Mouse (Mus musculus) forebrain, embryonic 10.5 days (tissue): ENCODE measurements around the gene Psg19. TPM values are rescaled to one million over a fixed set of nuclear protein-coding genes. Genes with fewer than 3 reads are reported as not detected.
A peak's percentile ranks its signal among the peaks of the same experiment; 100 is the strongest.

ENCODE experiments used
- DNase-seq: peaks from one replicate; pipeline ENCODE4 v3.0.0-alpha.2; 2017; ENCODE audit warnings: low spot score; ENCODE audit errors: extremely low spot score
- H3K27ac ChIP-seq: fragments of 300-500 bp; sonication (generic); 2 replicates; pipeline ENCODE4 v1.5.1; 2016; ENCODE audit warnings: mild to moderate bottlenecking
- H3K27me3 ChIP-seq: fragments of 300-500 bp; sonication (generic); 2 replicates; pipeline ENCODE4 v1.6.1; 2016; ENCODE audit warnings: mild to moderate bottlenecking; ENCODE audit not compliant: poor library complexity, severe bottlenecking
- H3K36me3 ChIP-seq: fragments of 300-500 bp; sonication (generic); replicated peaks from 2 replicates; pipeline ENCODE4 v1.6.1; 2016; ENCODE audit warnings: mild to moderate bottlenecking, moderate library complexity
- H3K4me1 ChIP-seq: fragments of 300-500 bp; sonication (generic); 2 replicates; pipeline ENCODE4 v1.6.1; 2016
- H3K4me3 ChIP-seq: fragments of 300-500 bp; sonication (generic); 2 replicates; pipeline ENCODE4 v1.5.1; 2016; ENCODE audit warnings: mild to moderate bottlenecking, moderate library complexity
- H3K9me3 ChIP-seq: fragments of 300-500 bp; sonication (generic); 2 replicates; pipeline ENCODE4 v1.6.1; 2016; ENCODE audit warnings: mild to moderate bottlenecking, moderate library complexity
- WGBS: fragments of 180-500 bp; shearing (Covaris S2); methylation state at CpG from one replicate; pipeline ENCODE4 v1.1.7; 2016; 5-methylcytosine and 5-hydroxymethylcytosine counted together
- polyA plus RNA-seq: library from polyadenylated mRNA; unstranded; fragments of >200 nt; fragmentation: Nextera tagmentation; extraction: Ambion mirVana; gene quantifications from 2 replicates; pipeline ENCODE4 v1.2.1, GENCODE M21; 2016

The Psg19 gene
- polyA plus RNA-seq, result not detected in 2 replicates

GRCm38 (mm10) chr7:18798420-18798819 is at the start of gene Psg19:
Gene Psg19 (minus strand): TSS chr7:18798520.
- Histone ChIP-seq H3K9me3 (no peaks in the 10 kb centered on the region), H3K4me3 (no peak within 1 kb of the TSS), H3K36me3 (no peaks in the 10 kb centered on the region), H3K27ac (no peak within 1 kb of the TSS), H3K4me1 (no peaks in the 10 kb centered on the region), H3K27me3 (no peaks in the 10 kb centered on the region)
- 74% methylated on average over 1 of the region's 1 CpGs for WGBS
- no peak for DNase-seq

- Histone ChIP-seq H3K36me3 (no peaks in the 10 kb centered on the region), H3K4me1 (peaks cover 15% of the 10 kb centered on the region), H3K4me3 (no peak overlapping the region), H3K9me3 (no peaks in the 10 kb centered on the region), H3K27ac (no peak overlapping the region), H3K27me3 (no peaks in the 10 kb centered on the region)
- no peak for DNase-seq
- 51% methylated on average over 5 of the region's 5 CpGs for WGBS
Observed at GRCm38 (mm10) chr7:18844811-18845210, 46.5 kb upstream of the Psg19 start.

- no peak for DNase-seq
- Histone ChIP-seq H3K9me3 (no peaks in the 10 kb centered on the region), H3K4me3 (peak overlapping the region; percentile 49; the same call in 1 of the 2 replicates), H3K27ac (peak overlapping the region; percentile 72), H3K36me3 (no peaks in the 10 kb centered on the region), H3K27me3 (no peaks in the 10 kb centered on the region), H3K4me1 (peaks cover 15% of the 10 kb centered on the region)
- 77% methylated on average over 1 of the region's 1 CpGs for WGBS
Observed at GRCm38 (mm10) chr7:18841174-18841567, 42.9 kb upstream of the Psg19 start.

- peak; percentile 50 for DNase-seq
- Histone ChIP-seq H3K9me3 (no peaks in the 10 kb centered on the region), H3K4me1 (peaks cover 15% of the 10 kb centered on the region), H3K4me3 (peak overlapping the region; percentile 49), H3K27ac (peak overlapping the region; percentile 80), H3K27me3 (no peaks in the 10 kb centered on the region), H3K36me3 (no peaks in the 10 kb centered on the region)
- WGBS, result 4% methylated on average over 14 of the region's 17 CpGs
Observed at GRCm38 (mm10) chr7:18840386-18841173, 42.3 kb upstream of the Psg19 start.

- Histone ChIP-seq H3K4me3 (peak within 1 kb of the TSS; percentile 49), H3K27ac (peak within 1 kb of the TSS; percentile 80), H3K4me1 (peaks cover 15% of the 10 kb centered on the region), H3K27me3 (no peaks in the 10 kb centered on the region), H3K9me3 (no peaks in the 10 kb centered on the region), H3K36me3 (no peaks in the 10 kb centered on the region)
- WGBS, result 28% methylated on average over 3 of the region's 3 CpGs
- no peak for DNase-seq
Observed at GRCm38 (mm10) chr7:18839865-18840264, 41.5 kb upstream of the Psg19 start, which contains the start of gene Mill2. Gene Mill2 (plus strand): TSS chr7:18839966.

- no peaks in the 10 kb centered on the region for H3K27me3 ChIP-seq
- no peaks in the 10 kb centered on the region for H3K36me3 ChIP-seq
- H3K4me1 ChIP-seq, result peaks cover 6% of the 10 kb centered on the region
- no peak for DNase-seq
- 53% methylated on average over 13 of the region's 13 CpGs for WGBS
- H3K27ac ChIP-seq, result no peak overlapping the region
- H3K9me3 ChIP-seq, result no peaks in the 10 kb centered on the region; the same call in 1 of the 2 replicates
- no peak overlapping the region for H3K4me3 ChIP-seq
Observed at GRCm38 (mm10) chr7:18832298-18832697, 34.0 kb upstream of the Psg19 start.

GRCm38 (mm10) chr7:18829545-18829944 is 31.2 kb upstream of the Psg19 start:
- Histone ChIP-seq H3K36me3 (no peaks in the 10 kb centered on the region), H3K27me3 (no peaks in the 10 kb centered on the region), H3K4me3 (no peak overlapping the region), H3K27ac (no peak overlapping the region), H3K9me3 (no peaks in the 10 kb centered on the region; the same call in 1 of the 2 replicates), H3K4me1 (peaks cover 6% of the 10 kb centered on the region)
- 91% methylated on average over 7 of the region's 7 CpGs for WGBS
- no peak for DNase-seq

GRCm38 (mm10) chr7:18828592-18828991 is 30.3 kb upstream of the Psg19 start:
- H3K9me3 ChIP-seq, result no peaks in the 10 kb centered on the region; the same call in 1 of the 2 replicates
- H3K4me1 ChIP-seq, result peaks cover 6% of the 10 kb centered on the region
- WGBS, result 64% methylated on average over 9 of the region's 9 CpGs
- no peak overlapping the region for H3K4me3 ChIP-seq
- H3K27me3 ChIP-seq, result no peaks in the 10 kb centered on the region
- no peak for DNase-seq
- H3K36me3 ChIP-seq, result no peaks in the 10 kb centered on the region
- no peak overlapping the region for H3K27ac ChIP-seq

GRCm38 (mm10) chr7:18827792-18828546 is 29.6 kb upstream of the Psg19 start:
- Histone ChIP-seq H3K27ac (no peak overlapping the region), H3K36me3 (no peaks in the 10 kb centered on the region), H3K4me1 (peaks cover 6% of the 10 kb centered on the region), H3K4me3 (no peak overlapping the region), H3K27me3 (no peaks in the 10 kb centered on the region), H3K9me3 (no peaks in the 10 kb centered on the region; the same call in 1 of the 2 replicates)
- no peak for DNase-seq
- WGBS, result 64% methylated on average over 26 of the region's 26 CpGs

GRCm38 (mm10) chr7:18821507-18821906 is 23.2 kb upstream of the Psg19 start, which contains the start of gene Psg17:
Gene Psg17 (minus strand): TSS chr7:18821607.
- no peaks in the 10 kb centered on the region for H3K4me1 ChIP-seq
- no peaks in the 10 kb centered on the region for H3K36me3 ChIP-seq
- H3K4me3 ChIP-seq, result no peak within 1 kb of the TSS
- H3K27me3 ChIP-seq, result no peaks in the 10 kb centered on the region
- DNase-seq, result no peak
- H3K27ac ChIP-seq, result no peak within 1 kb of the TSS
- WGBS, result 82% methylated on average over 3 of the region's 3 CpGs
- no peaks in the 10 kb centered on the region for H3K9me3 ChIP-seq

- Histone ChIP-seq H3K36me3 (no peaks in the 10 kb centered on the region), H3K4me1 (no peaks in the 10 kb centered on the region), H3K27ac (no peak overlapping the region), H3K9me3 (no peaks in the 10 kb centered on the region), H3K27me3 (no peaks in the 10 kb centered on the region), H3K4me3 (no peak overlapping the region)
- 87% methylated on average over 9 of the region's 9 CpGs for WGBS
- DNase-seq, result peak; percentile 6
Observed at GRCm38 (mm10) chr7:18818301-18818700, 20.0 kb upstream of the Psg19 start.

- no peaks in the 10 kb centered on the region for H3K4me1 ChIP-seq
- no peak overlapping the region for H3K4me3 ChIP-seq
- DNase-seq, result no peak
- H3K36me3 ChIP-seq, result no peaks in the 10 kb centered on the region
- no peaks in the 10 kb centered on the region for H3K27me3 ChIP-seq
- H3K27ac ChIP-seq, result no peak overlapping the region
- H3K9me3 ChIP-seq, result no peaks in the 10 kb centered on the region
Observed at GRCm38 (mm10) chr7:18803526-18803925, 5.2 kb upstream of the Psg19 start.

GRCm38 (mm10) chr7:18799129-18799528 is 809 bp upstream of the Psg19 start:
- no peaks in the 10 kb centered on the region for H3K36me3 ChIP-seq
- no peaks in the 10 kb centered on the region for H3K9me3 ChIP-seq
- WGBS, result 41% methylated on average over 3 of the region's 3 CpGs
- H3K27ac ChIP-seq, result no peak overlapping the region
- no peaks in the 10 kb centered on the region for H3K27me3 ChIP-seq
- no peaks in the 10 kb centered on the region for H3K4me1 ChIP-seq
- no peak for DNase-seq
- H3K4me3 ChIP-seq, result no peak overlapping the region
